8 mouse cellular contexts compared by ENCODE assay signal in the genomic region with DNA sequence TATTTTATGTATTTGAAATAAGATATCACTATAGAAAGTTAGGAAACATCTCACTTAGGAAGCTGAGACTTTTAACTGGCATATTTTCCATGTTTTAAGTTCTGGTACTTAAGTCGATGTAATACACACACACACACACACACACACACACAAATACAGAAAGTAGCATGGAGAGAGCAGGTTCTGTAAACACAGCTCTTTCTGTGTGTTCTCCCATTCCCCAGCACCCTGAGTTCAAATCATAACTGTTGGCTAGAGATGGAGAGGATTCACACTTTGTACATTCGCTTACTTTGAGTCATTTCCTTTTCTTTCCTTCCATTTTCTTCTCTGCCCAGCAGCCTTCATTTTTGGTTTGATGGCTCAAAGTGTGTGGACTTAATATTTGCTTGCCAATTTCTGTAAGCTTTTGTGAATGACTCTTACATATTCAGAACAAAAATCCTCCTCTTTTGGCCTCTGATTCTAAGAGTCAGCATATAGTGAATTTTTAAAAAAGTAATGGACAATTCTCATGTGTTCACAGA. TPM values are rescaled to one million over a fixed set of nuclear protein-coding genes. Genes with fewer than 3 reads are reported as not detected.
DNase-seq lines count a peak whose midpoint lies in the region; ATAC-seq and TF ChIP-seq lines count a peak whose summit lies in the region.

No protein-coding gene starts in this region.

- no peak for TF ChIP-seq CTCF in heart, postnatal 0 days (IDR thresholded peaks at IDR 0.05; ENCODE audit: low read depth)

- TF ChIP-seq EP300 in heart, postnatal 0 days (IDR thresholded peaks at IDR 0.05; ENCODE audit: low read depth), result no peak

- H3K9me3 ChIP-seq in heart, embryonic 14.5 days (ENCODE audit: control insufficient read depth, low read length), result no peaks in the 10 kb centered on the region
- H3K9me3 ChIP-seq in heart, postnatal 0 days (replicated peaks; ENCODE audit: control insufficient read depth, low read length), result no peaks in the 10 kb centered on the region
- H3K9me3 ChIP-seq in midbrain, embryonic 10.5 days (replicated peaks), result no peaks in the 10 kb centered on the region

- 36% methylated on average over 2 of the region's 2 CpGs for WGBS in heart, embryonic 14.5 days
- WGBS in heart, postnatal 0 days, result 27% methylated on average over 2 of the region's 2 CpGs
- WGBS in midbrain, embryonic 10.5 days, result 65% methylated on average over 2 of the region's 2 CpGs

- H3K4me2 ChIP-seq in heart, embryonic 14.5 days (ENCODE audit: low read length), result peak overlapping the region; percentile 93
- peak overlapping the region; percentile 85 for H3K4me2 ChIP-seq in heart, postnatal 0 days (ENCODE audit: low read depth, low read length)

- DNase-seq in heart, adult 18-20 months, result no peak
- DNase-seq in MN1 (ENCODE audit: low spot score), result peak; percentile 12
- no peak for DNase-seq in heart, postnatal 0 days (ENCODE audit: low spot score)
- no peak for DNase-seq in midbrain, embryonic 10.5 days (ENCODE audit: low spot score)
- DNase-seq in T-cell, adult 2 months (ENCODE audit: low spot score), result no peak
- no peak for DNase-seq in urinary bladder, postnatal 36 days (ENCODE audit: low spot score in 2 of 2)
- no peak for DNase-seq in thymus, postnatal 10 days (ENCODE audit: low spot score in 2 of 2)

- H3K4me1 ChIP-seq in heart, embryonic 14.5 days (ENCODE audit: control insufficient read depth in 2 of 2, insufficient read depth in 2 of 2, low read length in 2 of 2), result peaks cover 3 to 50% of the 10 kb centered on the region in 2 experiments; a peak in 2 of 4 replicates
- peaks cover 19% of the 10 kb centered on the region for H3K4me1 ChIP-seq in heart, postnatal 0 days (ENCODE audit: control insufficient read depth, insufficient read depth)
- peaks cover 75% of the 10 kb centered on the region for H3K4me1 ChIP-seq in midbrain, embryonic 10.5 days

- no peak for ATAC-seq in heart, embryonic 14.5 days (ENCODE audit: insufficient number of reproducible peaks, insufficient read depth, low FRiP score, low read depth)
- ATAC-seq in heart, postnatal 0 days (ENCODE audit: insufficient read depth, low read depth), result no peak

- H3K9ac ChIP-seq in heart, embryonic 14.5 days (ENCODE audit: low read length), result peak overlapping the region; percentile 98
- H3K9ac ChIP-seq in heart, postnatal 0 days (replicated peaks; ENCODE audit: low read depth, low read length), result peak overlapping the region; percentile 86; the same call in 1 of the 2 replicates

- no peak overlapping the region for H3K27ac ChIP-seq in heart, embryonic 14.5 days (replicated peaks in 1 of 2; ENCODE audit: control insufficient read depth in 1 of 2, insufficient read depth in 1 of 2, low read depth in 2 of 2, low read length in 2 of 2)
- H3K27ac ChIP-seq in heart, postnatal 0 days (ENCODE audit: low read depth), result no peak overlapping the region
- H3K27ac ChIP-seq in midbrain, embryonic 10.5 days (replicated peaks), result peak overlapping the region; percentile 100

- no peaks in the 10 kb centered on the region for H3K27me3 ChIP-seq in heart, embryonic 14.5 days (ENCODE audit: control insufficient read depth, insufficient read depth, low read length)
- H3K27me3 ChIP-seq in heart, postnatal 0 days (ENCODE audit: control insufficient read depth, insufficient read depth, low read length), result no peaks in the 10 kb centered on the region
- H3K27me3 ChIP-seq in midbrain, embryonic 10.5 days (ENCODE audit: low read depth, poor library complexity, severe bottlenecking), result no peaks in the 10 kb centered on the region

- peak overlapping the region; percentile 27 to 100; a peak in 3 of 4 replicates for H3K4me3 ChIP-seq in heart, embryonic 14.5 days (ENCODE audit: control insufficient read depth in 1 of 2, insufficient read depth in 1 of 2, low read depth in 1 of 2, low read length in 2 of 2)
- H3K4me3 ChIP-seq in heart, postnatal 0 days (ENCODE audit: low read depth, low read length), result peak overlapping the region; percentile 78
- H3K4me3 ChIP-seq in midbrain, embryonic 10.5 days, result peak overlapping the region; percentile 99

- H3K36me3 ChIP-seq in heart, embryonic 14.5 days (ENCODE audit: control insufficient read depth, insufficient read depth, low read length), result peaks cover 5% of the 10 kb centered on the region
- no peaks in the 10 kb centered on the region for H3K36me3 ChIP-seq in heart, postnatal 0 days (replicated peaks; ENCODE audit: control insufficient read depth, insufficient read depth, low read length)
- H3K36me3 ChIP-seq in midbrain, embryonic 10.5 days, result peaks cover 39% of the 10 kb centered on the region

RNA-seq across cellular contexts. Expression of gene Nsd2, which starts 1.4 kb away (rescaled TPM):
- polyA plus RNA-seq in heart, embryonic 14.5 days (2014; fragmentation: Nextera tagmentation; extraction: Ambion mirVana), result 37.5 and 37.7 TPM in 2 replicates
- total RNA-seq in heart, adult 18-20 months (2021), result 10 to 100 TPM; 22.2 to 22.8 TPM
- total RNA-seq in heart, postnatal 0 days (2014; rRNA removed; ENCODE audit: low replicate concordance), result 11.2 and 27.6 TPM in 2 replicates
- polyA plus RNA-seq in heart, postnatal 0 days (2015; fragmentation: Nextera tagmentation; extraction: Ambion mirVana), result 11.8 and 13.6 TPM in 2 replicates
- 91.0 and 97.6 TPM in 2 replicates for polyA plus RNA-seq in midbrain, embryonic 10.5 days (2016; fragmentation: Nextera tagmentation; extraction: Ambion mirVana)

RNA-seq across cellular contexts. Expression of gene Letm1, which starts 39.3 kb away (rescaled TPM):
- 43.5 and 45.0 TPM in 2 replicates for polyA plus RNA-seq in heart, embryonic 14.5 days (2014; fragmentation: Nextera tagmentation; extraction: Ambion mirVana)
- 100 to 1,000 TPM; 141 to 143 TPM for total RNA-seq in heart, adult 18-20 months (2021)
- 34.0 and 36.9 TPM in 2 replicates for total RNA-seq in heart, postnatal 0 days (2014; rRNA removed; ENCODE audit: low replicate concordance)
- 63.6 and 68.1 TPM in 2 replicates for polyA plus RNA-seq in heart, postnatal 0 days (2015; fragmentation: Nextera tagmentation; extraction: Ambion mirVana)
- polyA plus RNA-seq in midbrain, embryonic 10.5 days (2016; fragmentation: Nextera tagmentation; extraction: Ambion mirVana), result 47.7 and 50.6 TPM in 2 replicates
